Mouse (Mus musculus): Measurements from ENCODE around the gene Lats2.

- TF ChIP-seq CTCF (IDR thresholded peaks at IDR 0.05; ENCODE audit: low read depth): no peak
- TF ChIP-seq EP300 (optimal IDR thresholded peaks at IDR 0.05): no peak
Observed at GRCm38 (mm10) chr14:57708580-57708979, 49.6 kb downstream of the Lats2 start.

All from stomach, postnatal 0 days (tissue).